ENCODE assay signal across 23 mouse cellular contexts in the genomic region with DNA sequence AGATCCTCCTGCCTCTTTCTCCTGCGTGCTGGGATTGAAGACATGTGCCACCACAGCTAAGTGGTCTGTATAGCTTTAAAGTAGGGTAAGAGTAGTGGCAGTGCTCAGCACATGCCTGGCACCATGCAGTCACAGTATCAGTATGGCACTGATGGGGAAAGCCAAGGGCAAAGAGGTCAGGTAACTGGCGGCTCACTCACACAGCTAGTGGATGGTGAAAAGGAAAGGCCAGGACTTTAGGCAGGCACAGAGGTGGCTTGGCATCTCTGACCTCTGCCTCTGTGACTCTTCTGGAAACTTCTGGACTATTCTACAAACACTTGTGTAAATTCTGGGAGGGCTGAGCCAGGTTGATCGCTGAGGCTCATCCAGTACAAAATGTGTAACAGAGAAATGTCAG. TPM values are rescaled to one million over a fixed set of nuclear protein-coding genes. Genes with fewer than 3 reads are reported as not detected.
DNase-seq lines count a peak whose midpoint lies in the region; ATAC-seq and TF ChIP-seq lines count a peak whose summit lies in the region.
"Had no signal": no experiment of that assay in that cellular context is flagged by ENCODE, and none has a peak within 500 bp of the region (broad histone marks: within the 10 kb centered on the region; RNA-seq: fewer than 3 reads in every experiment).

No protein-coding gene starts in this region.

- TF ChIP-seq CTCF in liver, adult 2 months (IDR thresholded peaks at IDR 0.05; ENCODE audit: low read depth, low read length), result no peak
- no peak for TF ChIP-seq CTCF in heart, postnatal 0 days (IDR thresholded peaks at IDR 0.05; ENCODE audit: low read depth)
- no peak for TF ChIP-seq CTCF in stomach, postnatal 0 days (IDR thresholded peaks at IDR 0.05; ENCODE audit: low read depth)

- no peak for TF ChIP-seq EP300 in heart, postnatal 0 days (IDR thresholded peaks at IDR 0.05; ENCODE audit: low read depth)
- no peak for TF ChIP-seq EP300 in stomach, postnatal 0 days (optimal IDR thresholded peaks at IDR 0.05)

- WGBS in heart, embryonic 12.5 days, result 83% methylated on average over 3 of the region's 3 CpGs
- WGBS in liver, adult 2 months, result 42% methylated on average over 3 of the region's 3 CpGs
- WGBS in heart, postnatal 0 days, result 51% methylated on average over 3 of the region's 3 CpGs
- WGBS in stomach, postnatal 0 days, result 94% methylated on average over 3 of the region's 3 CpGs

- no peak overlapping the region for H3K4me3 ChIP-seq in heart, embryonic 12.5 days
- H3K4me3 ChIP-seq in liver, adult 2 months (ENCODE audit: insufficient read depth, low read depth, low read length), result no peak overlapping the region
- no peak overlapping the region for H3K4me3 ChIP-seq in heart, postnatal 0 days (ENCODE audit: low read depth, low read length)
- no peak overlapping the region for H3K4me3 ChIP-seq in stomach, postnatal 0 days (ENCODE audit: low read depth, low read length)
- H3K4me3 ChIP-seq: limb, embryonic 15.5 days; megakaryocyte, embryonic 14.5 days; midbrain, embryonic 15.5 days had no signal

- H3K4me1 ChIP-seq in heart, embryonic 12.5 days (replicated peaks), result peaks cover 4% of the 10 kb centered on the region; the same call in 1 of the 2 replicates
- H3K4me1 ChIP-seq in liver, adult 2 months (ENCODE audit: control insufficient read depth, insufficient read depth, low read length), result peaks cover 36% of the 10 kb centered on the region
- peaks cover 9% of the 10 kb centered on the region; the same call in 1 of the 2 replicates for H3K4me1 ChIP-seq in heart, postnatal 0 days (ENCODE audit: control insufficient read depth, insufficient read depth)
- no peaks in the 10 kb centered on the region for H3K4me1 ChIP-seq in stomach, postnatal 0 days (replicated peaks; ENCODE audit: control insufficient read depth, insufficient read depth)
- H3K4me1 ChIP-seq: limb, embryonic 15.5 days; midbrain, embryonic 15.5 days had no signal

- peak; percentile 94 for DNase-seq in heart, adult 11 months
- peak; percentile 79 for DNase-seq in liver, adult 2 months (ENCODE audit: extremely low read depth, low read depth, low spot score)
- DNase-seq in liver, result no peak
- DNase-seq in heart, postnatal 0 days (ENCODE audit: low spot score), result peak; percentile 31
- no peak for DNase-seq in stomach, postnatal 0 days (ENCODE audit: low spot score)
- no peak for DNase-seq in adipocyte (ENCODE audit: low spot score)
- DNase-seq in left cerebral cortex, postnatal 4 days, result no peak
- DNase-seq: adrenal gland, postnatal 36 days; cerebellum, adult 9-10 months; kidney, adult 8-10 months; kidney, postnatal 4 days; lung, postnatal 14 days; retina, postnatal 1 day; thymus, adult 18-20 months had no signal

- no peak for TF ChIP-seq POLR2A in liver, adult 2 months (IDR thresholded peaks at IDR 0.05; ENCODE audit: extremely low read depth, insufficient read depth, low read length)

- no peak for ATAC-seq in heart, embryonic 12.5 days (ENCODE audit: insufficient number of reproducible peaks, low FRiP score)
- peak; percentile 68; the same call in 1 of the 2 replicates for ATAC-seq in heart, postnatal 0 days (ENCODE audit: insufficient read depth, low read depth)
- ATAC-seq in stomach, postnatal 0 days (ENCODE audit: low FRiP score, low TSS enrichment), result no peak
- ATAC-seq: activated CD4-positive, CD25-positive, alpha-beta regulatory T cell, adult 4 months; hindbrain, postnatal 0 days; midbrain, embryonic 15.5 days; Patski had no signal

- no peaks in the 10 kb centered on the region for H3K79me2 ChIP-seq in liver, adult 2 months (ENCODE audit: control insufficient read depth, insufficient read depth, low read length)

- no peak overlapping the region for H3K27ac ChIP-seq in heart, embryonic 12.5 days (ENCODE audit: poor library complexity, severe bottlenecking)
- peak overlapping the region; percentile 61 for H3K27ac ChIP-seq in liver, adult 2 months (replicated peaks; ENCODE audit: insufficient read depth, low read depth, low read length)
- peak overlapping the region; percentile 68 for H3K27ac ChIP-seq in heart, postnatal 0 days (ENCODE audit: low read depth)
- peak overlapping the region; percentile 8 for H3K27ac ChIP-seq in stomach, postnatal 0 days (replicated peaks)
- H3K27ac ChIP-seq: hindbrain, postnatal 0 days; limb, embryonic 15.5 days; midbrain, embryonic 15.5 days had no signal

- no peak overlapping the region for H3K4me2 ChIP-seq in heart, embryonic 12.5 days
- no peak overlapping the region for H3K4me2 ChIP-seq in heart, postnatal 0 days (ENCODE audit: low read depth, low read length)
- H3K4me2 ChIP-seq in stomach, postnatal 0 days (replicated peaks; ENCODE audit: low read depth), result no peak overlapping the region
- H3K4me2 ChIP-seq: limb, embryonic 15.5 days; midbrain, embryonic 15.5 days had no signal

- H3K9ac ChIP-seq in heart, embryonic 12.5 days, result no peak overlapping the region
- H3K9ac ChIP-seq in liver, adult 2 months (ENCODE audit: low read depth, low read length), result no peak overlapping the region
- H3K9ac ChIP-seq in heart, postnatal 0 days (replicated peaks; ENCODE audit: low read depth, low read length), result peak overlapping the region; percentile 2; the same call in 1 of the 2 replicates
- H3K9ac ChIP-seq in stomach, postnatal 0 days (ENCODE audit: low read length), result no peak overlapping the region
- H3K9ac ChIP-seq: limb, embryonic 15.5 days; midbrain, embryonic 15.5 days had no signal

- H3K36me3 ChIP-seq in heart, embryonic 12.5 days, result peaks cover 95% of the 10 kb centered on the region
- H3K36me3 ChIP-seq in liver, adult 2 months (ENCODE audit: control insufficient read depth, insufficient read depth, low read length), result peaks cover 8% of the 10 kb centered on the region
- H3K36me3 ChIP-seq in heart, postnatal 0 days (replicated peaks; ENCODE audit: control insufficient read depth, insufficient read depth, low read length), result peaks cover 81% of the 10 kb centered on the region
- H3K36me3 ChIP-seq in stomach, postnatal 0 days (ENCODE audit: control insufficient read depth, insufficient read depth, low read length), result peaks cover 23% of the 10 kb centered on the region

- H3K9me3 ChIP-seq in heart, embryonic 12.5 days (replicated peaks), result no peaks in the 10 kb centered on the region
- H3K9me3 ChIP-seq in heart, postnatal 0 days (replicated peaks; ENCODE audit: control insufficient read depth, low read length), result no peaks in the 10 kb centered on the region
- no peaks in the 10 kb centered on the region for H3K9me3 ChIP-seq in stomach, postnatal 0 days (ENCODE audit: control insufficient read depth, low read length)
- H3K9me3 ChIP-seq: limb, embryonic 15.5 days; megakaryocyte, embryonic 14.5 days; midbrain, embryonic 15.5 days had no signal

- intact Hi-C loops in left cerebral cortex, postnatal 4 days (cut with DNase I), result no loop called here

- H3K27me3 ChIP-seq in heart, embryonic 12.5 days (replicated peaks), result no peaks in the 10 kb centered on the region
- no peaks in the 10 kb centered on the region for H3K27me3 ChIP-seq in liver, adult 2 months (ENCODE audit: control insufficient read depth, insufficient read depth, low read length)
- no peaks in the 10 kb centered on the region for H3K27me3 ChIP-seq in heart, postnatal 0 days (ENCODE audit: control insufficient read depth, insufficient read depth, low read length)
- no peaks in the 10 kb centered on the region for H3K27me3 ChIP-seq in stomach, postnatal 0 days (ENCODE audit: control insufficient read depth, insufficient read depth, low read length)
- H3K27me3 ChIP-seq: limb, embryonic 15.5 days; megakaryocyte, embryonic 14.5 days; midbrain, embryonic 15.5 days; Patski had no signal

RNA-seq across cellular contexts. Expression of a gene that starts 9.6 kb away (rescaled TPM):
- 181 and 185 TPM in 2 replicates for polyA plus RNA-seq in heart, embryonic 12.5 days (2016; fragmentation: Nextera tagmentation; extraction: Ambion mirVana)
- 90.0 and 110 TPM in 2 replicates for total RNA-seq in liver, adult 2 months (2014; rRNA removed)
- 155 and 176 TPM in 2 replicates for polyA plus RNA-seq in liver, adult 2 months (2012; rRNA removed)
- 246 and 286 TPM in 2 replicates for total RNA-seq in heart, postnatal 0 days (2014; rRNA removed; ENCODE audit: low replicate concordance)
- polyA plus RNA-seq in heart, postnatal 0 days (2015; fragmentation: Nextera tagmentation; extraction: Ambion mirVana), result 144 and 146 TPM in 2 replicates
- 257 and 271 TPM in 2 replicates for polyA plus RNA-seq in stomach, postnatal 0 days (2015; fragmentation: Nextera tagmentation; extraction: Ambion mirVana)
- total RNA-seq in left cerebral cortex, postnatal 4 days (2021), result 100 to 1,000 TPM; 114 to 121 TPM

RNA-seq across cellular contexts. Expression of a gene that starts 12.6 kb away (rescaled TPM):
- polyA plus RNA-seq in heart, embryonic 12.5 days (2016; fragmentation: Nextera tagmentation; extraction: Ambion mirVana), result 46.5 and 47.9 TPM in 2 replicates
- total RNA-seq in liver, adult 2 months (2014; rRNA removed), result 8.3 and 14.2 TPM in 2 replicates
- polyA plus RNA-seq in liver, adult 2 months (2012; rRNA removed), result 41.1 and 42.8 TPM in 2 replicates
- total RNA-seq in heart, postnatal 0 days (2014; rRNA removed; ENCODE audit: low replicate concordance), result 74.9 and 82.4 TPM in 2 replicates
- 18.3 and 19.0 TPM in 2 replicates for polyA plus RNA-seq in heart, postnatal 0 days (2015; fragmentation: Nextera tagmentation; extraction: Ambion mirVana)
- 19.5 and 21.8 TPM in 2 replicates for polyA plus RNA-seq in stomach, postnatal 0 days (2015; fragmentation: Nextera tagmentation; extraction: Ambion mirVana)
- 100 to 1,000 TPM in 1 of 2 experiments, 10 to 100 TPM in 1; 97.5 to 105 TPM for total RNA-seq in left cerebral cortex, postnatal 4 days (2021)

RNA-seq across cellular contexts. Expression of a gene that starts 13.2 kb away (rescaled TPM):
- polyA plus RNA-seq in heart, embryonic 12.5 days (2016; fragmentation: Nextera tagmentation; extraction: Ambion mirVana), result 108 and 114 TPM in 2 replicates
- 104 and 125 TPM in 2 replicates for total RNA-seq in liver, adult 2 months (2014; rRNA removed)
- polyA plus RNA-seq in liver, adult 2 months (2012; rRNA removed), result 201 and 204 TPM in 2 replicates
- total RNA-seq in heart, postnatal 0 days (2014; rRNA removed; ENCODE audit: low replicate concordance), result 3.6 and 34.6 TPM in 2 replicates
- polyA plus RNA-seq in heart, postnatal 0 days (2015; fragmentation: Nextera tagmentation; extraction: Ambion mirVana), result 131 and 136 TPM in 2 replicates
- 154 and 157 TPM in 2 replicates for polyA plus RNA-seq in stomach, postnatal 0 days (2015; fragmentation: Nextera tagmentation; extraction: Ambion mirVana)
- 100 to 1,000 TPM; 106 to 120 TPM for total RNA-seq in left cerebral cortex, postnatal 4 days (2021)

RNA-seq across cellular contexts. Expression of a gene that starts 18.0 kb away (rescaled TPM):
- polyA plus RNA-seq in heart, embryonic 12.5 days (2016; fragmentation: Nextera tagmentation; extraction: Ambion mirVana), result 0.55 TPM in 1 of 2 replicates, not detected in the other
- total RNA-seq in liver, adult 2 months (2014; rRNA removed), result 0.18 and 0.20 TPM in 2 replicates
- 0.32 and 0.46 TPM in 2 replicates for polyA plus RNA-seq in liver, adult 2 months (2012; rRNA removed)
- total RNA-seq in heart, postnatal 0 days (2014; rRNA removed; ENCODE audit: low replicate concordance), result 0.39 and 2.5 TPM in 2 replicates
- polyA plus RNA-seq in heart, postnatal 0 days (2015; fragmentation: Nextera tagmentation; extraction: Ambion mirVana), result 0.16 TPM in 1 of 2 replicates, not detected in the other
- polyA plus RNA-seq in stomach, postnatal 0 days (2015; fragmentation: Nextera tagmentation; extraction: Ambion mirVana), result 252 and 271 TPM in 2 replicates
- under 1 TPM in 1 of 2 experiments, not detected in 1; 0.83 TPM for total RNA-seq in left cerebral cortex, postnatal 4 days (2021)
- total RNA-seq: adrenal gland, postnatal 36 days; hindbrain, postnatal 0 days; layer of hippocampus, postnatal 14 days; left cerebral cortex, postnatal 10 days had no signal
- polyA plus RNA-seq: activated CD4-positive, CD25-positive, alpha-beta regulatory T cell, adult 4 months had no signal

RNA-seq across cellular contexts. Expression of a gene that starts 33.9 kb away (rescaled TPM):
- polyA plus RNA-seq in heart, embryonic 12.5 days (2016; fragmentation: Nextera tagmentation; extraction: Ambion mirVana), result 11.8 and 13.9 TPM in 2 replicates
- total RNA-seq in liver, adult 2 months (2014; rRNA removed), result under 0.01 TPM in 2 replicates
- polyA plus RNA-seq in liver, adult 2 months (2012; rRNA removed), result 0.02 and 0.04 TPM in 2 replicates
- 6.0 and 9.7 TPM in 2 replicates for total RNA-seq in heart, postnatal 0 days (2014; rRNA removed; ENCODE audit: low replicate concordance)
- 2.6 and 2.7 TPM in 2 replicates for polyA plus RNA-seq in heart, postnatal 0 days (2015; fragmentation: Nextera tagmentation; extraction: Ambion mirVana)
- polyA plus RNA-seq in stomach, postnatal 0 days (2015; fragmentation: Nextera tagmentation; extraction: Ambion mirVana), result 3.3 and 3.4 TPM in 2 replicates
- total RNA-seq in left cerebral cortex, postnatal 4 days (2021), result 10 to 100 TPM; 80.5 to 87.8 TPM

Comparison
In these comparisons a context has a peak if more than half of its experiments do, and no peak if none do; other contexts are left out.
1. DNase-seq: peak in heart, adult 11 months (single experiment), liver, adult 2 months (single experiment) and heart, postnatal 0 days (single experiment); none in liver (single experiment), stomach, postnatal 0 days (single experiment), adipocyte (single experiment) and left cerebral cortex, postnatal 4 days (single experiment).